Mouse (Mus musculus): ENCODE data around the gene Atp2c1. TPM values are rescaled to one million over a fixed set of nuclear protein-coding genes. Genes with fewer than 3 reads are reported as not detected.

Gene Atp2c1
- 47.9 and 65.4 TPM in 2 replicates for polyA plus RNA-seq (2016; fragmentation: Nextera tagmentation; extraction: Ambion mirVana)

GRCm38 (mm10) chr9:105527219-105527618 is at the start of gene Atp2c1:
Gene Atp2c1 (minus strand): TSS chr9:105527319.
- DNase-seq (ENCODE audit: low spot score), result no peak
- Histone ChIP-seq H3K27me3 (ENCODE audit: insufficient read depth, poor library complexity, severe bottlenecking) (no peaks in the 10 kb centered on the region), H3K4me3 (no peak within 1 kb of the TSS), H3K9me3 (no peaks in the 10 kb centered on the region), H3K27ac (no peak within 1 kb of the TSS), H3K36me3 (no peaks in the 10 kb centered on the region), H3K4me1 (replicated peaks) (peaks cover 28% of the 10 kb centered on the region)
- 93% methylated on average over 12 of the region's 12 CpGs for WGBS

GRCm38 (mm10) chr9:105557452-105557851 is 30.3 kb upstream of the Atp2c1 start:
- no peaks in the 10 kb centered on the region; the same call in 1 of the 2 replicates for H3K27me3 ChIP-seq (ENCODE audit: insufficient read depth, poor library complexity, severe bottlenecking)
- H3K4me1 ChIP-seq (replicated peaks), result peaks cover 20% of the 10 kb centered on the region
- WGBS, result 91% methylated on average over 5 of the region's 5 CpGs
- H3K9me3 ChIP-seq, result no peaks in the 10 kb centered on the region
- H3K36me3 ChIP-seq, result no peaks in the 10 kb centered on the region
- no peak for DNase-seq (ENCODE audit: low spot score)
- H3K27ac ChIP-seq, result no peak overlapping the region
- H3K4me3 ChIP-seq, result no peak overlapping the region

GRCm38 (mm10) chr9:105556141-105556735 is 29.1 kb upstream of the Atp2c1 start:
- no peaks in the 10 kb centered on the region for H3K36me3 ChIP-seq
- DNase-seq (ENCODE audit: low spot score), result no peak
- no peaks in the 10 kb centered on the region for H3K9me3 ChIP-seq
- 82% methylated on average over 8 of the region's 8 CpGs for WGBS
- no peak overlapping the region for H3K27ac ChIP-seq
- no peaks in the 10 kb centered on the region; the same call in 1 of the 2 replicates for H3K27me3 ChIP-seq (ENCODE audit: insufficient read depth, poor library complexity, severe bottlenecking)
- no peak overlapping the region for H3K4me3 ChIP-seq
- peaks cover 28% of the 10 kb centered on the region for H3K4me1 ChIP-seq (replicated peaks)

GRCm38 (mm10) chr9:105554439-105554807 is 27.3 kb upstream of the Atp2c1 start:
- Histone ChIP-seq H3K4me3 (peak overlapping the region; percentile 28; the same call in 1 of the 2 replicates), H3K36me3 (no peaks in the 10 kb centered on the region), H3K27me3 (ENCODE audit: insufficient read depth, poor library complexity, severe bottlenecking) (no peaks in the 10 kb centered on the region; the same call in 1 of the 2 replicates), H3K4me1 (replicated peaks) (peaks cover 28% of the 10 kb centered on the region), H3K27ac (peak overlapping the region; percentile 62), H3K9me3 (no peaks in the 10 kb centered on the region)
- WGBS, result 75% methylated on average over 7 of the region's 7 CpGs
- DNase-seq (ENCODE audit: low spot score), result no peak

GRCm38 (mm10) chr9:105553629-105554438 is 26.7 kb upstream of the Atp2c1 start:
- H3K27ac ChIP-seq, result peak overlapping the region; percentile 62
- no peaks in the 10 kb centered on the region for H3K9me3 ChIP-seq

GRCm38 (mm10) chr9:105551407-105551806 is 24.3 kb upstream of the Atp2c1 start:
- peak overlapping the region; percentile 42 for H3K27ac ChIP-seq
- 55% methylated on average over 4 of the region's 4 CpGs for WGBS

More at GRCm38 (mm10) chr9:105553629-105554438, 26.7 kb upstream of the Atp2c1 start:
- peaks cover 28% of the 10 kb centered on the region for H3K4me1 ChIP-seq (replicated peaks)
- no peaks in the 10 kb centered on the region for H3K36me3 ChIP-seq
- peak overlapping the region; percentile 28 for H3K4me3 ChIP-seq
- no peaks in the 10 kb centered on the region; the same call in 1 of the 2 replicates for H3K27me3 ChIP-seq (ENCODE audit: insufficient read depth, poor library complexity, severe bottlenecking)
- no peak for DNase-seq (ENCODE audit: low spot score)
- 23% methylated on average over 24 of the region's 24 CpGs for WGBS

GRCm38 (mm10) chr9:105549096-105549495 is 22.0 kb upstream of the Atp2c1 start:
- no peak overlapping the region for H3K4me3 ChIP-seq
- no peaks in the 10 kb centered on the region for H3K36me3 ChIP-seq
- H3K27ac ChIP-seq, result no peak overlapping the region
- WGBS, result 89% methylated on average over 6 of the region's 6 CpGs
- H3K9me3 ChIP-seq, result no peaks in the 10 kb centered on the region
- no peaks in the 10 kb centered on the region; the same call in 1 of the 2 replicates for H3K27me3 ChIP-seq (ENCODE audit: insufficient read depth, poor library complexity, severe bottlenecking)
- H3K4me1 ChIP-seq (replicated peaks), result peaks cover 28% of the 10 kb centered on the region
- no peak for DNase-seq (ENCODE audit: low spot score)

More at GRCm38 (mm10) chr9:105551407-105551806, 24.3 kb upstream of the Atp2c1 start:
- no peak overlapping the region for H3K4me3 ChIP-seq
- no peaks in the 10 kb centered on the region; the same call in 1 of the 2 replicates for H3K27me3 ChIP-seq (ENCODE audit: insufficient read depth, poor library complexity, severe bottlenecking)
- no peak for DNase-seq (ENCODE audit: low spot score)
- no peaks in the 10 kb centered on the region for H3K9me3 ChIP-seq
- H3K36me3 ChIP-seq, result no peaks in the 10 kb centered on the region
- H3K4me1 ChIP-seq (replicated peaks), result peaks cover 28% of the 10 kb centered on the region

- Histone ChIP-seq H3K9me3 (no peaks in the 10 kb centered on the region), H3K4me3 (no peak overlapping the region), H3K4me1 (replicated peaks) (peaks cover 13% of the 10 kb centered on the region; the same call in 1 of the 2 replicates), H3K36me3 (no peaks in the 10 kb centered on the region), H3K27me3 (ENCODE audit: insufficient read depth, poor library complexity, severe bottlenecking) (no peaks in the 10 kb centered on the region), H3K27ac (no peak overlapping the region)
- 70% methylated on average over 8 of the region's 8 CpGs for WGBS
- no peak for DNase-seq (ENCODE audit: low spot score)
Observed at GRCm38 (mm10) chr9:105544013-105544750, 17.1 kb upstream of the Atp2c1 start.

GRCm38 (mm10) chr9:105537473-105537872 is 10.4 kb upstream of the Atp2c1 start:
- Histone ChIP-seq H3K9me3 (no peaks in the 10 kb centered on the region), H3K27me3 (ENCODE audit: insufficient read depth, poor library complexity, severe bottlenecking) (no peaks in the 10 kb centered on the region), H3K27ac (no peak overlapping the region), H3K4me3 (no peak overlapping the region), H3K4me1 (replicated peaks) (peaks cover 22% of the 10 kb centered on the region), H3K36me3 (no peaks in the 10 kb centered on the region)
- WGBS, result 33% methylated on average over 8 of the region's 8 CpGs
- no peak for DNase-seq (ENCODE audit: low spot score)

- 61% methylated on average over 10 of the region's 10 CpGs for WGBS
- no peaks in the 10 kb centered on the region for H3K27me3 ChIP-seq (ENCODE audit: insufficient read depth, poor library complexity, severe bottlenecking)
- H3K36me3 ChIP-seq, result no peaks in the 10 kb centered on the region
- DNase-seq (ENCODE audit: low spot score), result no peak
- 0 out of 2 replicates have a peak overlapping the region, but pooled peaks have one; percentile 9 for H3K27ac ChIP-seq
- H3K4me3 ChIP-seq, result no peak overlapping the region
- H3K4me1 ChIP-seq (replicated peaks), result peaks cover 22% of the 10 kb centered on the region
- H3K9me3 ChIP-seq, result no peaks in the 10 kb centered on the region
Observed at GRCm38 (mm10) chr9:105536877-105537276, 9.8 kb upstream of the Atp2c1 start.

- DNase-seq (ENCODE audit: low spot score), result no peak
- peaks cover 43% of the 10 kb centered on the region for H3K4me1 ChIP-seq (replicated peaks)
- no peak overlapping the region for H3K4me3 ChIP-seq
- H3K36me3 ChIP-seq, result no peaks in the 10 kb centered on the region
- no peaks in the 10 kb centered on the region for H3K9me3 ChIP-seq
- no peaks in the 10 kb centered on the region for H3K27me3 ChIP-seq (ENCODE audit: insufficient read depth, poor library complexity, severe bottlenecking)
- no peak overlapping the region for H3K27ac ChIP-seq
- whole genome bisulfite sequencing, result 71% methylated on average over 4 of the region's 4 CpGs
Observed at GRCm38 (mm10) chr9:105525355-105525754, 1.8 kb downstream of the Atp2c1 start.

- Histone ChIP-seq H3K27ac (peak overlapping the region; percentile 30; the same call in 1 of the 2 replicates), H3K27me3 (ENCODE audit: insufficient read depth, poor library complexity, severe bottlenecking) (no peaks in the 10 kb centered on the region), H3K36me3 (no peaks in the 10 kb centered on the region), H3K4me1 (replicated peaks) (peaks cover 57% of the 10 kb centered on the region), H3K9me3 (no peaks in the 10 kb centered on the region), H3K4me3 (no peak overlapping the region)
- DNase-seq (ENCODE audit: low spot score), result no peak
- 82% methylated on average over 2 of the region's 2 CpGs for WGBS
Observed at GRCm38 (mm10) chr9:105523038-105523437, 4.1 kb downstream of the Atp2c1 start.

Measured in hindbrain, embryonic 10.5 days (tissue).